Mouse (Mus musculus): ENCODE results near the gene Rasl12. TPM values are rescaled to one million over a fixed set of nuclear protein-coding genes. Genes with fewer than 3 reads are reported as not detected.
A peak's percentile ranks its signal among the peaks of the same experiment; 100 is the strongest.

Rasl12 gene
- total RNA-seq, 1 experiment from 2014 or later, result 0.14 TPM

- no peak for ATAC-seq (replicated peaks; ENCODE audit: low read depth, poor library complexity, severe bottlenecking)
These were observed 6.7 kb upstream of the Rasl12 start, which contains the start of gene Kbtbd13 for GRCm38 (mm10) chr9:65391613-65391964. Gene Kbtbd13, minus strand, starts transcription at chr9:65391652.

DNA sequence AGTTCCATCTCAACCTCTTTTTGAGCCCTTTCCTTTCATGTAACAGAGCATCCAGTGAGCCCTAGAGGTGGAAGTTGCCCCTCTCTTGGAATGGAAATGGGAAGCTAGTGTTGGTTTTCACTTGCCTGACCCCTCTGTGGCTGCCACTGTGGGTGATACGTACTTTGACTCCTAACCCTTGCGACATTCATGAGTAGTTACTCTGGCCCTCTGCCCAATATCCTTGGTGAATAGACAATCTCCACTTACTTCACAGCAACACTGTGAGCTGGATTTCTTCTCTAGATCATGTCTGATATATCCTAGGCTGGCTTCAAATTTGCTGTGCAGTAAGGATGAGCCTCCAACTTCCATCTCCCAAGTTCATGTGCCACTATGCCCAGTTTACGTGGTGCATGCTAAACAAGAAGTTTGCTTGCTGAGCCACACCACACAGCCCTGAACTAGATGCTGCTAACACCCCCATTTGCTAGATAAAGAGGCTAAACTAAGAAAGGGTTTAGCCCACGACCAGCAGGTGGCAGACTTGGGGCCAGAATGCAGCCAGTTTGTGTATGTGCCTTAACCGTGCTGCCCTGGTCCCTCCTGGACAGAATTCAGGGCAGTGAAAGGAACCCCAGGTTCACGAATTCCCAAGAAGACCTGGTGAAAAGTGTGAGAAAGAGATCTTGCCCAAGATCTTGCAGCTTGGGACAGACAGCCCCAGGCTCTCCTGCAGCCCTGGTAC lies 5.5 kb upstream of the Rasl12 start:
- ATAC-seq (replicated peaks; ENCODE audit: low read depth, poor library complexity, severe bottlenecking), result peak; percentile 83

DNA sequence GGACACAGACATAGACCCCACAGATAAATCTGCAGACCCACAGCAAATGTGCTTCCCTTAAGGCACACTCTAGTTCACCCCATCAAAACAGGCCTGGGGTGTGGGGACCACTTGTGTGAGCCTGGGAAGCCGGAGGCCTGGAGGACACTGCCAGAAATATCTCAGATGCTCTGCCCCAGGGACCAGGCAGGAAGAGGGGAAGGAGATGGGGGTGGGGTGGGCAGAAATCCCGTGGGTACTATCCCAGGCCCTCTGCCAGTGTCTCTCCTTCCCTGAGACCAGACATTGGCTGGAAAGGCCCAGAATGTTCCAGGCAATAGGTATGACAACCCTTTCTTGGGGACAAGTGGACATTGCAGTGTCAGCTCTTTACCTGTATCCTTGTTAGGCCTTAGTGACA lies 4.7 kb upstream of the Rasl12 start:
- ATAC-seq (replicated peaks; ENCODE audit: low read depth, poor library complexity, severe bottlenecking), result no peak

DNA sequence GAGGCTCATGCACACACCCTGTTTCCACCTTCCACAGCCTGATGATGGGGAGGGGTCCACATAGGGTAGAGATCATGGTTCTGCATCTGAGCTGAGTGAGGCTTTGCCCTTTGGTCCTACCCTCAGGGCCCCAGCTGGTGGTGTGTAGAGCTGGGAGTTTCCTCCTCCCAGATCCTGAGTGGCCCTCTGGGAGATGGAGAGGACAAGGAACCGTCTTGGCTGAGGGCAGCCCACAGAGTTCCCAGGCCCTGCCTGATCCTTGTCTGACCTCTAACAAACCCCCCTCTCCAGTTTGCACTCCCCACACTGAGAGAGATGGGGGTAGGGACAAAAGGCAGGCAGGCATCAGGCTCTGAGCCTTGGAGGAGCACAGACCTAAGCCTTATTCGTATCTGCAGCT lies 3.9 kb upstream of the Rasl12 start:
- ATAC-seq (replicated peaks; ENCODE audit: low read depth, poor library complexity, severe bottlenecking), result no peak

DNA sequence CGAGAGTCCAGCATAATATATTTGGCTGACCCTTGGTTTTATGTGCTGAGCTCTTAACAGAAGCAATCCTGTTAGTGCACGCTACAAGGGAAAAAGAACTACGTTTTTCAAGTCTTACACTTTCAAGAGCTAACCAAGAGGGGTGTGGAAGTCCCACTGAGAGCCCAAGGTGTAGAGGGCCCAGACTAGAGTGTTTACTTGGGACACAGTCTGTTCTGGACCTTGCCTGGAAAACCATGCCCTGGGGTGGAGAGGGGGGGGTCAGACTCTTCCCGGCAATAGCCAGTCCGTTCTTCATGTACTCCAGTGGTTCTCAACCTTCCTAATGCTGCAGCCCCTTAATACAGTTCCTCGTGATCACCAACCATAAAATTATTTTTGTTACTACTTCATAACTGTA lies 1.6 kb downstream of the Rasl12 start:
- ATAC-seq (replicated peaks; ENCODE audit: low read depth, poor library complexity, severe bottlenecking), result no peak

DNA sequence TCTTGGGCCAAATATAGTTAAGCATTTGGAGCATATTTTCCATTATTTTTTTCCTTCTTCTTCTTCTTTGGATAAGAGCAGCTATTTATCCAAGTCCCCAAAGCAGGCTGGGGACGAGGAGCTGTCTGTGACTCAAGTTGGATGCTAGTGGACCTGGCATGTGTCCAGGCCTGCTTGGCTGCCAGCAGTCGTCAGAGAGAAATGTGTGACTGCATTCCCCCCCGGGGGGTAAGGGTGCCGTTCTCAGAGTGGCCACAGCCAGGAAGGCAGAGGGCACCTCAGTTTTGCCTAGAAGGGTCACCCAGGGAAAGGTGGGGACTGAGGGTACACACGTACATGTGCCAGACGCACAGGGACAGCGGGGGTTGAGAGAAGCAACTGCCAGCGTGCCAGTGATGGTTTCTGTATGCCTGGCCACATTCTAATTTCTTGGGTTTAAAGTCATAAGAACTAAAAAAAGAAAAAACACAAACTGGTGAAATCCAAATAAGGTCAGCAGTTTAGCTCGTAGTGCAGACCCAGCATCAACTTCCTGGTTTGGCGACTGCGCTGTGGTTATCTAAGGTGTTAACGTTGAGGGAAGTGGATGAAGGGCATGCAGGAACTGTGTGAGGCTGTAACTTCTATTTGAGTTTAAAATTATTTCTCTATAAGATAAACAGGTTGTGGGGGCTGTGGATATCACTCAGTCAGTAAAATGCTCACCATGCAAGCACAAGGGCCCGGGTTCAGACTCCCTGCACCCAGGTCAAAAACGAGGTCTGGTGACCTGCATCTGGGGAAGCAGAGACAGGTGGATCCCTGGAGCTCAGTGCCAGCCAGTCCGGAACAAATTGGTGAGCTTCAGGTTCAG lies 6.3 kb downstream of the Rasl12 start:
- ATAC-seq (replicated peaks; ENCODE audit: low read depth, poor library complexity, severe bottlenecking), result peak; percentile 81

- ATAC-seq (replicated peaks; ENCODE audit: low read depth, poor library complexity, severe bottlenecking), result no peak
These were observed 6.8 kb downstream of the Rasl12 start for GRCm38 (mm10) chr9:65405184-65405449.

- no peak for ATAC-seq (replicated peaks; ENCODE audit: low read depth, poor library complexity, severe bottlenecking)
These were observed 9.0 kb downstream of the Rasl12 start for GRCm38 (mm10) chr9:65407327-65407726.

GRCm38 (mm10) chr9:65407861-65408260 lies 9.6 kb downstream of the Rasl12 start:
- no peak for ATAC-seq (replicated peaks; ENCODE audit: low read depth, poor library complexity, severe bottlenecking)

DNA sequence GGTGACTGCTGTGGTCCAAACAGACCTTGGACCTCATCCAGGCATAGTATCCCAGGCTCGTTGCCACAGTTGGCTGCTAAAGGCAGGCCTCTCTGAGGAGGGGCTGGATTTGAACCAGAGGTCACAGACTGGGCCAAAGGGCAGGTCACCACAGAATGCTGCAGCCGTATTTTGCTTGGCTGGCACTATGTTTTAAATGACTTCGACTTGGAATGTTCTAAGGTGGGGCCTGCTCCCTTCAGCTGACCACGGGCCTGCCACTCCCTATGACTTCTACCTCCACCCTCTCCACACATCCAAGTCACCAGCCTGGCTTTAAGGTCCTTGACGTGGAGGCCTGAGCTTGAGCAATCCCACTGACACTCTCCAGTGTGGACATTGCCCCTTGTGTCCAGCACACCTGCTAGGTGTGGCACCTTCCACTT lies 10.6 kb downstream of the Rasl12 start:
- ATAC-seq (replicated peaks; ENCODE audit: low read depth, poor library complexity, severe bottlenecking), result no peak

- no peak for ATAC-seq (replicated peaks; ENCODE audit: low read depth, poor library complexity, severe bottlenecking)
These were observed 12.1 kb downstream of the Rasl12 start for GRCm38 (mm10) chr9:65410378-65410777.

DNA sequence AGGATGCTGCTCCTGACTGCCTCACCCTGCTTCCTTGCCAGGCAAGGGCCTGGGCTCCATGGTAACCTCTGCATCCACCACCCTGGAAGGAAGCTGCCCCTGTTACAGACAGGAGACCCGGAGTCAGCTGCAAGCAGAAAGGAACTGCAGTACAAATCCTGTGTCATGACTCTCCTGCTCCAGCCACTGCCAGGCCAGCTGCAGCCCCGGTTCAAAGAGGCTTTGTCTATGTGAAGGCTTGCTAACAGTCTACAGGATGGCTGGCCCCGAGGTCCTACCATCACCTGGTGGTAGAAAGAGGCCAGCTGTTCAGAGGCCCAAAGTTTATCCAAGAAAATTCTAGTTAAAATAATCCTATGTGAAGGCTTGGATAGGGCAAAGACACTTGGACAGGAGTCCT lies 13.0 kb downstream of the Rasl12 start:
- ATAC-seq (replicated peaks; ENCODE audit: low read depth, poor library complexity, severe bottlenecking), result no peak

- ATAC-seq (replicated peaks; ENCODE audit: low read depth, poor library complexity, severe bottlenecking), result no peak
These were observed 19.4 kb downstream of the Rasl12 start for GRCm38 (mm10) chr9:65417738-65418137.

DNA sequence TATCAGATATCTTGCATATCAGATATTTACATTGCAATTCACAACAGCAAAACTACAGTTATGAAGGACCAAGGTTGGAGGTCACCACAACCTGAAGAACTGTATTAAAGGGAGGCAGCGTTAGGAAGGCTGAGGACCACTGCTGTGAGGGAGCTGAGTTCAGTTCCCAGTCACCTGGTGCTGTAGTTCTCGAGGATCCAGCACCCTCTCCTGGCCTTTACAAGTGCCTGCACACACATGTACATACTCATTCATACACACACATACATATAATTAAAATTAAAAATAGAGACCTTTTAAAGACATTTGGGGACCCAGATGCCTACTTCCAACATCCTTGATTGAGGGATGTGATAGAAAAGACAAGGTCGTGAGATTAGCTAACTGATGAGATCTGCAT lies 21.3 kb downstream of the Rasl12 start:
- ATAC-seq (replicated peaks; ENCODE audit: low read depth, poor library complexity, severe bottlenecking), result no peak

DNA sequence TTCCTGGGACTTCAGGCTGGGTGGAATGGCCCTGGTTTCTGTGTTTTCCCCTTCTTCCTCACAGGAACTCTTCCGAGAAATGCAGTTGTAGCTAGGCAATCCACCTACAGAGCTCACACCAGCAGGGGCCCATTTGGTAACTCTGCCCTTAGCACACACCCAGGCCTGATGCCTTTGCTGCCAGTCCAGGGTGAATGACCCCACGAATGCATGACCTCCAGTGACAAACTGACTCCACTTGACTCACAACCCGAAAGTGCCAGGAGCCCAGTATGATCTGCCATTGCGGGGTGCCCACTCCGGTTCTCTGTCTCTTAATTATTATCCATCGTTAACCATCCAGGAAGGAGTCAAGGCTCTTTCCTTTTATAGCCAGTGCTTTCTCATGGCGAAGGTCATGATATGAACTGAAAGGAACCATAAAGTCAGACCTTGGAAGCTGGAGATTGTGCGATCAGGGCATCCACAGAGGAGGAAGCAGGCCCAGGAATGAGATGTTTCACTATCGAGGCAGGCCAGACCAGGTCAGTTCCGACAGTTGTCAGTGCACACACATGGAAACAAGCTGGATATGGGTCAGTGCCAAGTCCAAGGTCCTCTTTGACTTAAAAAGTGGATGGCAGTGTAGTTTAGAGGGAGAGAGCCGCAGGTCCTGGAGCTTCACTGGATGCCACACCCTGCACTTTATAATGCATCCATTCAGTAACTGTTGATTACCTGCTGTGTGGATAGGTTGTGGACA lies 24.6 kb downstream of the Rasl12 start, which contains the start of gene Slc51b:
Slc51b (minus strand) TSS at position 196 of the 742 bp plus-strand sequence.
- ATAC-seq (replicated peaks; ENCODE audit: low read depth, poor library complexity, severe bottlenecking), result no peak

DNA sequence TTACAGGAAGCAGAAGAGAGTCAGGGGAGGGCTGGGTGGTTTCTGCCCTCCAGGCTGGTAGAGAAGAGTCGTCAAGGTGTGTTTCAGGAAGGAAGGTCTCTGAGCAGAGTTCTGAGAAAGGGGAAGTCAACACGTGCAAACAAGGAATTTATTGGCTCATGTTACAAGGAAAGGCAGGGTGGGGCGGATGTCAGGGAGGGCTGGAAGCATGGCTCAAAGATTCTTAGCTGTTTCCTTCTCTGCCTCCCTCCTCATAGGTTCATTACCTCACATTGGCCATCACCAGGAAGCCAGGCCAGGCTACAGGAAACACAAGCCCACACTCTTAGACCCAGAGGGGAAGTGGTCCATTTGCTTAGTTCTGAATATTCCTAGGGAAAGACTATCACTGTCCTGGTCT lies 26.1 kb downstream of the Rasl12 start:
- peak; percentile 56 for ATAC-seq (replicated peaks; ENCODE audit: low read depth, poor library complexity, severe bottlenecking)

GRCm38 (mm10) chr9:65427511-65427910 lies 29.2 kb downstream of the Rasl12 start:
- ATAC-seq (replicated peaks; ENCODE audit: low read depth, poor library complexity, severe bottlenecking), result no peak

- no peak for ATAC-seq (replicated peaks; ENCODE audit: low read depth, poor library complexity, severe bottlenecking)
These were observed 29.7 kb downstream of the Rasl12 start for GRCm38 (mm10) chr9:65428003-65428402.

- no peak for ATAC-seq (replicated peaks; ENCODE audit: low read depth, poor library complexity, severe bottlenecking)
These were observed 32.1 kb downstream of the Rasl12 start for GRCm38 (mm10) chr9:65430401-65430800.

DNA sequence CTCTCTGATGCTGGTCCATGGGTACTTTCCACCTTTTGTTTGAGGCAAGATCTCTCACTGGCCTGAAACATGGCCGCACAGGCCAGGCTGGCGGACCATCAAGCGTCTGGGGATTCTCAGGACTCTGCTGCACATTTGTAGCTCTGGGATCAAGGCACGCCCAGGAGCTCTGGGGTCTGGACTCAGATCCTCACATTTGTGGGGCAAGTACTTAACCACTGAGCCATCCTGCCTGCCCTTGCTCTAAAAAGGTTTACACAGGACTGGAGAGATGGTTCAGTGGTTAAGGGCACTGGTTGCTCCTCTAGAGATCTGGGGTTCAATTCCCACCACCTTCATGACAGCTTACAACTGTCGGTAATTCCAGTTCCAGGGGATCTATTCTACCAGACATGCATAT lies 32.6 kb downstream of the Rasl12 start:
- no peak for ATAC-seq (replicated peaks; ENCODE audit: low read depth, poor library complexity, severe bottlenecking)

GRCm38 (mm10) chr9:65432236-65432635 lies 33.9 kb downstream of the Rasl12 start:
- ATAC-seq (replicated peaks; ENCODE audit: low read depth, poor library complexity, severe bottlenecking), result peak; percentile 76

Data from common myeloid progenitor, adult 5-6 weeks (primary cell).